Mouse (Mus musculus): ENCODE results near the gene Klhl29. TPM values are rescaled to one million over a fixed set of nuclear protein-coding genes. Genes with fewer than 3 reads are reported as not detected.

Klhl29 gene
- polyA plus RNA-seq, 1 experiment: 36.1 TPM

- TF ChIP-seq CTCF (IDR thresholded peaks at IDR 0.05; ENCODE audit: borderline replicate concordance, extremely low read depth, insufficient read depth, insufficient read length) (no peak), POLR2A (IDR thresholded peaks at IDR 0.05; ENCODE audit: borderline replicate concordance, extremely low read depth, insufficient read depth, insufficient read length, poor library complexity, severe bottlenecking) (no peak)
- DNase-seq (ENCODE audit: low read depth): peak; percentile 39
Measured at GRCm38 (mm10) chr12:5247505-5247904, 128.0 kb downstream of the Klhl29 start.

GRCm38 (mm10) chr12:5246721-5247341, 128.7 kb downstream of the Klhl29 start:
- DNase-seq (ENCODE audit: low read depth): peak; percentile 54
- TF ChIP-seq POLR2A (IDR thresholded peaks at IDR 0.05; ENCODE audit: borderline replicate concordance, extremely low read depth, insufficient read depth, insufficient read length, poor library complexity, severe bottlenecking): no peak
- no peak for TF ChIP-seq CTCF (IDR thresholded peaks at IDR 0.05; ENCODE audit: borderline replicate concordance, extremely low read depth, insufficient read depth, insufficient read length)

GRCm38 (mm10) chr12:5246193-5246621, 129.3 kb downstream of the Klhl29 start:
- no peak for DNase-seq (ENCODE audit: low read depth)

GRCm38 (mm10) chr12:5245207-5245597, 130.3 kb downstream of the Klhl29 start:
- no peak for TF ChIP-seq POLR2A (IDR thresholded peaks at IDR 0.05; ENCODE audit: borderline replicate concordance, extremely low read depth, insufficient read depth, insufficient read length, poor library complexity, severe bottlenecking)
- TF ChIP-seq CTCF (IDR thresholded peaks at IDR 0.05; ENCODE audit: borderline replicate concordance, extremely low read depth, insufficient read depth, insufficient read length): no peak
- peak; percentile 37 for DNase-seq (ENCODE audit: low read depth)

More at GRCm38 (mm10) chr12:5246193-5246621, 129.3 kb downstream of the Klhl29 start:
- TF ChIP-seq POLR2A (IDR thresholded peaks at IDR 0.05; ENCODE audit: borderline replicate concordance, extremely low read depth, insufficient read depth, insufficient read length, poor library complexity, severe bottlenecking) (no peak), CTCF (IDR thresholded peaks at IDR 0.05; ENCODE audit: borderline replicate concordance, extremely low read depth, insufficient read depth, insufficient read length) (no peak)

- no peak for TF ChIP-seq POLR2A (IDR thresholded peaks at IDR 0.05; ENCODE audit: borderline replicate concordance, extremely low read depth, insufficient read depth, insufficient read length, poor library complexity, severe bottlenecking)
- TF ChIP-seq CTCF (IDR thresholded peaks at IDR 0.05; ENCODE audit: borderline replicate concordance, extremely low read depth, insufficient read depth, insufficient read length): no peak
Measured at GRCm38 (mm10) chr12:5244431-5245206, 130.9 kb downstream of the Klhl29 start.

GRCm38 (mm10) chr12:5243867-5244266, 131.6 kb downstream of the Klhl29 start:
- peak; percentile 51 for DNase-seq (ENCODE audit: low read depth)
- no peak for TF ChIP-seq CTCF (IDR thresholded peaks at IDR 0.05; ENCODE audit: borderline replicate concordance, extremely low read depth, insufficient read depth, insufficient read length)
- TF ChIP-seq POLR2A (IDR thresholded peaks at IDR 0.05; ENCODE audit: borderline replicate concordance, extremely low read depth, insufficient read depth, insufficient read length, poor library complexity, severe bottlenecking): no peak

More at GRCm38 (mm10) chr12:5244431-5245206, 130.9 kb downstream of the Klhl29 start:
- no peak for DNase-seq (ENCODE audit: low read depth)

GRCm38 (mm10) chr12:5243449-5243848, 132.0 kb downstream of the Klhl29 start:
- no peak for DNase-seq (ENCODE audit: low read depth)
- TF ChIP-seq CTCF (IDR thresholded peaks at IDR 0.05; ENCODE audit: borderline replicate concordance, extremely low read depth, insufficient read depth, insufficient read length): no peak
- no peak for TF ChIP-seq POLR2A (IDR thresholded peaks at IDR 0.05; ENCODE audit: borderline replicate concordance, extremely low read depth, insufficient read depth, insufficient read length, poor library complexity, severe bottlenecking)

GRCm38 (mm10) chr12:5242551-5243330, 132.7 kb downstream of the Klhl29 start:
- TF ChIP-seq POLR2A (IDR thresholded peaks at IDR 0.05; ENCODE audit: borderline replicate concordance, extremely low read depth, insufficient read depth, insufficient read length, poor library complexity, severe bottlenecking): no peak
- TF ChIP-seq CTCF (IDR thresholded peaks at IDR 0.05; ENCODE audit: borderline replicate concordance, extremely low read depth, insufficient read depth, insufficient read length): no peak

GRCm38 (mm10) chr12:5239451-5240245, 135.8 kb downstream of the Klhl29 start:
- peak; percentile 93 for DNase-seq (ENCODE audit: low read depth)
- no peak for TF ChIP-seq POLR2A (IDR thresholded peaks at IDR 0.05; ENCODE audit: borderline replicate concordance, extremely low read depth, insufficient read depth, insufficient read length, poor library complexity, severe bottlenecking)
- TF ChIP-seq CTCF (IDR thresholded peaks at IDR 0.05; ENCODE audit: borderline replicate concordance, extremely low read depth, insufficient read depth, insufficient read length): no peak

More at GRCm38 (mm10) chr12:5242551-5243330, 132.7 kb downstream of the Klhl29 start:
- DNase-seq (ENCODE audit: low read depth): peak; percentile 39

- TF ChIP-seq CTCF (IDR thresholded peaks at IDR 0.05; ENCODE audit: borderline replicate concordance, extremely low read depth, insufficient read depth, insufficient read length) (no peak), POLR2A (IDR thresholded peaks at IDR 0.05; ENCODE audit: borderline replicate concordance, extremely low read depth, insufficient read depth, insufficient read length, poor library complexity, severe bottlenecking) (no peak)
- DNase-seq (ENCODE audit: low read depth): peak; percentile 84
Measured at GRCm38 (mm10) chr12:5237078-5237477, 138.4 kb downstream of the Klhl29 start.

Data from brain, embryonic 14.5 days (tissue).